Mouse (Mus musculus) kidney, adult 2 months (tissue): ENCODE measurements around the gene Slc25a45. TPM values are rescaled to one million over a fixed set of nuclear protein-coding genes. Genes with fewer than 3 reads are reported as not detected.

Experiments
- DNase-seq: peaks from one replicate; pipeline ENCODE4 v3.0.0; 2021
- H3K27ac ChIP-seq: fragments of 200-500 bp; 2 replicates; pipeline ENCODE4 v1.5.1; 2012; ENCODE audit warnings: low read depth, low read length, control low read depth, inconsistent platforms; ENCODE audit not compliant: insufficient read depth
- H3K27me3 ChIP-seq: fragments of 200-500 bp; replicated peaks from 2 replicates; pipeline ENCODE4 v1.6.1; 2012; ENCODE audit warnings: mild to moderate bottlenecking, moderate library complexity, low read length, inconsistent platforms; ENCODE audit not compliant: control insufficient read depth, insufficient read depth
- H3K36me3 ChIP-seq: fragments of 200-500 bp; 2 replicates; pipeline ENCODE4 v1.6.1; 2012; ENCODE audit warnings: mild to moderate bottlenecking, moderate library complexity, low read length, inconsistent platforms; ENCODE audit not compliant: control insufficient read depth, insufficient read depth
- H3K4me1 ChIP-seq: fragments of 200-500 bp; 2 replicates; pipeline ENCODE4 v1.6.1; 2011; ENCODE audit warnings: low read length; ENCODE audit not compliant: control insufficient read depth, insufficient read depth
- H3K4me3 ChIP-seq: fragments of 200-500 bp; 2 replicates; pipeline ENCODE4 v1.5.1; 2011; ENCODE audit warnings: mild to moderate bottlenecking, low read depth, low read length, control low read depth; ENCODE audit not compliant: insufficient read depth
- CTCF ChIP-seq: fragments of 200-500 bp; conservative IDR thresholded peaks from 2 replicates; pipeline ENCODE4 v1.5.1; 2011; ENCODE audit warnings: low read depth, mild to moderate bottlenecking, control low read depth, low read length, moderate library complexity, mixed read lengths; ENCODE audit not compliant: insufficient read depth, insufficient read length
- POLR2A ChIP-seq: fragments of 200-500 bp; IDR thresholded peaks from one replicate; pipeline ENCODE4 v1.6.1; 2011; ENCODE audit warnings: low read depth, low read length, control low read depth
- WGBS: fragments of 180-500 bp; shearing (Covaris S2); methylation state at CpG from one replicate; pipeline ENCODE4 v1.1.7; 2018; 5-methylcytosine and 5-hydroxymethylcytosine counted together
- polyA plus RNA-seq: library from polyadenylated mRNA; depleted of rRNA; stranded (reverse); fragments of >200 nt; gene quantifications from 2 replicates; pipeline ENCODE4 v1.2.3, GENCODE M21; 2012

Slc25a45 gene
- polyA plus RNA-seq, 1 experiment: 52.7 TPM

GRCm38 (mm10) chr19:5921715-5922114, 44.1 kb downstream of the Slc25a45 start:
- Histone ChIP-seq H3K36me3 (peaks cover 1% of the 10 kb centered on the region), H3K27ac (peak overlapping the region; percentile 47), H3K4me1 (no peaks in the 10 kb centered on the region), H3K27me3 (no peaks in the 10 kb centered on the region), H3K4me3 (0 out of 2 replicates have a peak overlapping the region, but pooled peaks have one; percentile 3)
- no peak for TF ChIP-seq POLR2A
- TF ChIP-seq CTCF: no peak
- peak; percentile 77 for DNase-seq
- 13% methylated on average over 9 of the region's 9 CpGs for WGBS

GRCm38 (mm10) chr19:5922119-5922942, 44.7 kb downstream of the Slc25a45 start:
- Histone ChIP-seq H3K27ac (peak overlapping the region; percentile 47), H3K27me3 (no peaks in the 10 kb centered on the region), H3K4me3 (0 out of 2 replicates have a peak overlapping the region, but pooled peaks have one; percentile 3), H3K36me3 (peaks cover 1% of the 10 kb centered on the region; the same call in 1 of the 2 replicates), H3K4me1 (no peaks in the 10 kb centered on the region)
- TF ChIP-seq POLR2A (no peak), CTCF (no peak)
- 54% methylated on average over 15 of the region's 15 CpGs for WGBS
- DNase-seq: peak; percentile 56

- WGBS: 73% methylated on average over 3 of the region's 3 CpGs
- Histone ChIP-seq H3K4me1 (peaks cover under 1% of the 10 kb centered on the region; the same call in 1 of the 2 replicates), H3K27ac (peak overlapping the region; percentile 24), H3K36me3 (no peaks in the 10 kb centered on the region), H3K4me3 (no peak overlapping the region), H3K27me3 (no peaks in the 10 kb centered on the region)
- no peak for DNase-seq
- TF ChIP-seq POLR2A (no peak), CTCF (no peak)
Observed at GRCm38 (mm10) chr19:5922963-5923362, 45.4 kb downstream of the Slc25a45 start.

GRCm38 (mm10) chr19:5923990-5924712, 46.5 kb downstream of the Slc25a45 start:
- peak; percentile 93 for DNase-seq
- H3K27me3 ChIP-seq: no peaks in the 10 kb centered on the region
- peak overlapping the region; percentile 82 for H3K27ac ChIP-seq
- no peaks in the 10 kb centered on the region for H3K36me3 ChIP-seq
- peaks cover 11% of the 10 kb centered on the region for H3K4me1 ChIP-seq
- peak; percentile 76 for TF ChIP-seq CTCF
- TF ChIP-seq POLR2A: no peak
- WGBS: under 1% methylated on average over 38 of the region's 38 CpGs
- H3K4me3 ChIP-seq: peak overlapping the region; percentile 77

GRCm38 (mm10) chr19:5924713-5925093, 47.1 kb downstream of the Slc25a45 start, which contains the start of gene Cdc42ep2:
Gene Cdc42ep2, minus strand, starts transcription at chr19:5924816.
- no peaks in the 10 kb centered on the region for H3K27me3 ChIP-seq
- DNase-seq: peak; percentile 98
- peak within 1 kb of the TSS; percentile 82 for H3K27ac ChIP-seq
- no peaks in the 10 kb centered on the region for H3K36me3 ChIP-seq
- peaks cover 16% of the 10 kb centered on the region for H3K4me1 ChIP-seq
- under 1% methylated on average over 18 of the region's 18 CpGs for WGBS
- TF ChIP-seq POLR2A (peak; percentile 89), CTCF (no peak)
- H3K4me3 ChIP-seq: peak within 1 kb of the TSS; percentile 77

GRCm38 (mm10) chr19:5925311-5925855, 47.8 kb downstream of the Slc25a45 start:
- H3K4me3 ChIP-seq: peak overlapping the region; percentile 27
- no peak for TF ChIP-seq POLR2A
- TF ChIP-seq CTCF: no peak
- peak overlapping the region; percentile 66 for H3K27ac ChIP-seq
- H3K36me3 ChIP-seq: no peaks in the 10 kb centered on the region
- DNase-seq: no peak
- H3K4me1 ChIP-seq: peaks cover 22% of the 10 kb centered on the region
- 37% methylated on average over 11 of the region's 11 CpGs for WGBS
- H3K27me3 ChIP-seq: no peaks in the 10 kb centered on the region
